Mouse (Mus musculus) heart, postnatal 0 days (tissue): ENCODE data around the gene Ccdc151.

Experiments used
- CTCF ChIP-seq: IDR thresholded peaks from 2 replicates; pipeline ENCODE4 v1.5.1; 2016; ENCODE audit warnings: antibody characterized with exemption, control low read depth, low read depth
- EP300 ChIP-seq: IDR thresholded peaks from 2 replicates; pipeline ENCODE4 v1.6.1; 2016; ENCODE audit warnings: antibody characterized with exemption, low read depth

GRCm38 (mm10) chr9:22030386-22030785, 28.0 kb upstream of the Ccdc151 start:
- TF ChIP-seq CTCF, result no peak
- no peak for TF ChIP-seq EP300
